10 mouse cellular contexts compared by ENCODE assay signal in genomic region chr7:113026290-113027075, GRCm38 (mm10).
"Had no signal": no experiment of that assay in that cellular context is flagged by ENCODE, and none has a peak within 500 bp of the region (broad histone marks: within the 10 kb centered on the region; RNA-seq: fewer than 3 reads in every experiment).

No protein-coding gene starts in this region.

- H3K4me2 ChIP-seq: limb, embryonic 12.5 days; midbrain, embryonic 13.5 days had no signal

- H3K9me3 ChIP-seq: limb, embryonic 12.5 days; midbrain, embryonic 13.5 days had no signal

- H3K4me1 ChIP-seq: limb, embryonic 12.5 days; midbrain, embryonic 13.5 days had no signal

- H3K36me3 ChIP-seq: limb, embryonic 12.5 days; midbrain, embryonic 13.5 days had no signal

- H3K27ac ChIP-seq: limb, embryonic 12.5 days; liver, embryonic 14.5 days; midbrain, embryonic 13.5 days had no signal

- DNase-seq: kidney, postnatal 10 days; liver; lung, adult 18-20 months; lung, postnatal 36 days; right cerebral cortex, adult 18-20 months; right cerebral cortex, postnatal 25 days had no signal

- H3K27me3 ChIP-seq: limb, embryonic 12.5 days; midbrain, embryonic 13.5 days had no signal

- ATAC-seq: lung, postnatal 0 days; midbrain, embryonic 13.5 days had no signal

- H3K4me3 ChIP-seq: limb, embryonic 12.5 days; midbrain, embryonic 13.5 days had no signal

- H3K9ac ChIP-seq: limb, embryonic 12.5 days; liver, embryonic 14.5 days; midbrain, embryonic 13.5 days had no signal
